Mouse (Mus musculus) C2C12 (cell line): ENCODE measurements around the gene Mrm1. TPM values are rescaled to one million over a fixed set of nuclear protein-coding genes. Genes with fewer than 3 reads are reported as not detected.

Experiments
- H3K27me3 ChIP-seq: one replicate; pipeline ENCODE4 v1.6.1; 2011; ENCODE audit not compliant: control insufficient read depth, insufficient read depth, insufficient read length
- H3K36me3 ChIP-seq: one replicate; pipeline ENCODE4 v1.6.1; 2011; ENCODE audit not compliant: control insufficient read depth, insufficient read depth
- H3K4me3 ChIP-seq: one replicate; pipeline ENCODE4 v1.5.1; 2011; ENCODE audit warnings: mild to moderate bottlenecking, control low read depth; ENCODE audit not compliant: poor library complexity, insufficient read depth, severe bottlenecking
- H3K79me2 ChIP-seq: one replicate; pipeline ENCODE4 v1.6.1; 2011; ENCODE audit not compliant: control insufficient read depth, insufficient read depth
- H3K79me3 ChIP-seq: one replicate; pipeline ENCODE4 v1.6.1; 2011; ENCODE audit warnings: low read depth, control low read depth
- H3ac ChIP-seq: one replicate; pipeline ENCODE3; 2011; ENCODE audit warnings: low read depth; ENCODE audit not compliant: control insufficient read depth, insufficient read length
- CEBPB ChIP-seq: IDR thresholded peaks from one replicate; pipeline ENCODE4 v1.6.1; 2011; ENCODE audit warnings: low read depth, mild to moderate bottlenecking, control low read depth, moderate library complexity
- CTCF ChIP-seq: IDR thresholded peaks from one replicate; pipeline ENCODE4 v1.5.1; 2011; ENCODE audit not compliant: control insufficient read depth, insufficient read depth, insufficient read length
- FOSL1 ChIP-seq: IDR thresholded peaks from one replicate; pipeline ENCODE4 v1.8.0; 2011; ENCODE audit warnings: mild to moderate bottlenecking, low read length; ENCODE audit not compliant: poor library complexity, insufficient read depth, severe bottlenecking
- MAX ChIP-seq: IDR thresholded peaks from one replicate; pipeline ENCODE4 v1.6.1; 2011; ENCODE audit warnings: mild to moderate bottlenecking, control low read depth
- MYOD1 ChIP-seq: IDR thresholded peaks from one replicate; pipeline ENCODE4 v1.6.1; 2011; ENCODE audit warnings: low read depth; ENCODE audit not compliant: control insufficient read depth, insufficient read length
- MYOG ChIP-seq: IDR thresholded peaks from one replicate; pipeline ENCODE4 v1.6.1; 2011; ENCODE audit not compliant: control insufficient read depth, insufficient read length; ENCODE audit errors: extremely low read depth
- USF1 ChIP-seq: IDR thresholded peaks from one replicate; pipeline ENCODE4 v1.6.1; 2011; ENCODE audit warnings: low read depth, mild to moderate bottlenecking, control low read depth, moderate library complexity
- polyA plus RNA-seq: library from polyadenylated mRNA; unstranded; fragments of >200 nt; fragmentation: generic; extraction: Trizol; gene quantifications from one replicate; pipeline ENCODE4 v1.2.1, GENCODE M21; 2012; ENCODE audit warnings: missing spikeins

Gene Mrm1
- polyA plus RNA-seq, 1 experiment = 23.6 TPM

DNA sequence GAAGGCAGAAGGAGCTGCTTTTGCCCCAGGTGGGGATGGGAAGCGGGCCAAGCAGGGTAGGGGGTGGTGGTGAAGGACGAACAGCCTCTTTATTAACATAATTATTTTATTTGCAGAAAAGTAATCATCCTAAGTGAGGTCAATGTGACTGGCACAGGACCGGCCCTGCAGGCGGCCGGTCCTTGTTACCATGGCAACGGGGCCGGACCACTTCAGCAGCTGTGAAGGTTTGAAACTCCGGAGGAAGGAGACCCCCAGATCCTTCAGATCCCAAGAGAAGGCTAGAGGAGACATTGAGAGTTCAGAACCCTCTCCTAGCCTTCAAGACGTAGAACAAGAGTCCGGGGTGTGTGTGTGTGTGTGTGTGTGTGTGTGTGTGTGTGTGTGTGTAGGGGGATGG lies 22.3 kb downstream of the Mrm1 start:
- no peaks in the 10 kb centered on the region for H3K79me2 ChIP-seq
- no peak for TF ChIP-seq USF1
- TF ChIP-seq MAX = no peak
- TF ChIP-seq FOSL1 = no peak
- TF ChIP-seq MYOD1 = no peak
- no peak for TF ChIP-seq CTCF
- no peak for TF ChIP-seq MYOG
- TF ChIP-seq CEBPB = no peak
- H3ac ChIP-seq = no peak overlapping the region
- H3K36me3 ChIP-seq = no peaks in the 10 kb centered on the region
- no peaks in the 10 kb centered on the region for H3K79me3 ChIP-seq
- H3K4me3 ChIP-seq = no peak overlapping the region
- H3K27me3 ChIP-seq = peaks cover 9% of the 10 kb centered on the region

DNA sequence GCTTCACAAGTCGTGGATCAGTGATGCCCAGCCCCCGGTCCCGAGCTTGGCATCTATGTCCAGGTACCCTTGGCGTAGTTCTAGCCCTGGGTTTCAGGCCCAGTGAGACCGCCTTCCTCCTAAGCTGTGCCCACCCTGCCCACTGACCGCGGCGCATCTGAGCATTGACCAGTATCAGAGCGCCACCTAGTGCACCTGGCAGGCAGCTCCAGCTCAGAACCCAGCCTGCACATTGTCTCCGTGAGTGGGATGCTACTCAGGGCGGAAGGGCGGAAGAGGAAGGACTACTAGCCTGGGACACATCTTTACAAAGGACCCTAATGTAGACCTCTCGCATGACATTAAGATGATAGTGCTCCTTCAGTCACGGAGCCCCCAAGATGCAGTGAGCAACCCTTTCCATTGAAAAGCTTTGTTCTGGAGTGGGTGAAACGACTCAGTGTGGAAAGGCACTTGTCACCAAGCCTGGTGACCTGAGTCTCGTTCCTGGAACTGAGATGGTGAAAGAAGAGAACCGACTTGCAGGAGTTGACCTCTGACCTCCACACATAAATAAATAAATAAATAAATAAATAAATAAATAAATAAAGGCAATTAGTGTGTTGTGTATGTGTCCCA lies 24.7 kb downstream of the Mrm1 start:
- no peaks in the 10 kb centered on the region for H3K79me2 ChIP-seq
- H3K36me3 ChIP-seq = no peaks in the 10 kb centered on the region
- peak; percentile 95 for TF ChIP-seq CTCF
- TF ChIP-seq MYOG = no peak
- H3K4me3 ChIP-seq = no peak overlapping the region
- H3K79me3 ChIP-seq = no peaks in the 10 kb centered on the region
- H3ac ChIP-seq = no peak overlapping the region
- H3K27me3 ChIP-seq = peaks cover 4% of the 10 kb centered on the region

DNA sequence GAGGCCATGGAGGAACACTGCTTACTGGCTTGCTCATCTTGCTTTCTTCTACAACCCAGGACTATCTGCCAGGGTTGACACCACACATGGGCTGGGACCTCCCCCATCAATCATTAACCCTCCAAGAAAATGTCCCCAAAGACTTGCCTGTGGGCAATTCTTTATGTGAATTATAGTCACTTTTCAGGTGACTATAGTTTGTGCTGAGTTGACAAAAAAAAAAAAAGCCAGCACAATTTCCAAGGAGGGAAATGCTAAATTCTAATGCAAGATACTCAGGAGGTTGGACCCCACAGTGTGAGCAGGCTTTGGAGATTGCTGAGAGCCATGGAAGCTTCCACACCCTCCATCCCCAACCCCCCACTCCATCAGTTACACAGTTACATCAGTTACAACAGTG lies 25.8 kb downstream of the Mrm1 start:
- H3K79me3 ChIP-seq = no peaks in the 10 kb centered on the region
- no peak overlapping the region for H3K4me3 ChIP-seq
- H3K27me3 ChIP-seq = peaks cover 4% of the 10 kb centered on the region
- H3ac ChIP-seq = no peak overlapping the region
- H3K79me2 ChIP-seq = no peaks in the 10 kb centered on the region
- TF ChIP-seq USF1 = no peak
- TF ChIP-seq FOSL1 = no peak
- no peak for TF ChIP-seq CEBPB
- TF ChIP-seq MYOD1 = no peak
- no peak for TF ChIP-seq MYOG
- TF ChIP-seq MAX = no peak
- TF ChIP-seq CTCF = no peak
- no peaks in the 10 kb centered on the region for H3K36me3 ChIP-seq

DNA sequence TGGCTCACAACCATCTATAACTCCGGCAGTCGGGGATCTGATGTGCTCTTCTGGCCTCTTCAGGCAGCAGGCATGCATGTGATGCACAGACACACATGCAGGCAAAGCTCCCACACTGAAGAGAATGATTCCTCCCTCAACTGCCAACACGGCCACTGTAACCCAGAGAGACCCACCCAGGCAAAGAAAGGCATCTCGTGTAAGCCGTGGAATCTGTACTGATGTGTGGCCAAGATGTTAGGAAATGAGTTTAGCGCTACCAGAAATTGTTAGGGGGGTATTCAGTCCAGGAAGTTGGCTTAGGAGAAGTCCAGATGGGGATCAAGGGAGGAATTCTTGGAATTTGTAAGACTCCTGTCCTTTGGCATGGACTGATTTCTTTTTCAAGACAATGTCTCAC lies 28.9 kb downstream of the Mrm1 start:
- no peak overlapping the region for H3K4me3 ChIP-seq

DNA sequence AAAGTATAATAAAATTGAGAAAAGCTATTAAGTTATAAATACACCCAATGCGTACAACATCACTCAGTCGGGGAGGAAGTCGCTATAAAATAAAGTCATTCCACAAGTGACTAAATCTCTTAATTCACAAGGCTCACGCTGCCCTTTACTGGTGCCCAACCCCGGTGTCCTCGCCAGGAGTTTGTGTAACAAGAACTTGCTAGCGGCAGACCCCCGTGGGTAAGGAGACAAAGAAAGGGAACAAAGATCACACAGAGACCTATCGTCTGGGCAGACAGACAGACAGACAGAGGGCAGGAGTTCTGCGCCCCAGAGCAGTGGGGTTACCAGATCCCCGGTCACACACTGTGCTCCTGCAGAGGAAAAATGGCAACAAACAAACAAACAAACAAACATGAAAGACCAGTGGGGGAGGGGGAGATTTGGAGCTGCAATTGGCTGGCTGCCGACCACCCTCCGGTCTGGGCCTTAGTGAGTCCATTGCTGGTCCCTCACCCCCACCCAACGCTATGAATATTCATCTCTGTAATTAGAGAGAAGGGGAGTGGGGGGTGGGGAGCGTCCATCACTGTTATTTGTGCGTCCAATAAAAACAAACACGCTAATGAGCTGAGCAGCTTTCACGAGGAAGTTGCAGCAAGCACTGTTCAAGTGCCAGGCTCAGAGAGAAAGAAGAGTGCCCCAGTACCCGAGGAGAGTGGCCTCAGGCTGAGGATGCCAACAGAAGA lies 39.0 kb downstream of the Mrm1 start:
- Histone ChIP-seq H3K4me3 (no peak overlapping the region), H3K27me3 (peaks cover 72% of the 10 kb centered on the region), H3K79me3 (no peaks in the 10 kb centered on the region)

More for the DNA sequence above, 28.9 kb downstream of the Mrm1 start:
- Histone ChIP-seq H3K27me3 (peaks cover 4% of the 10 kb centered on the region), H3ac (no peak overlapping the region), H3K36me3 (no peaks in the 10 kb centered on the region), H3K79me2 (no peaks in the 10 kb centered on the region), H3K79me3 (no peaks in the 10 kb centered on the region)
- TF ChIP-seq CTCF = no peak
- TF ChIP-seq MAX = no peak
- TF ChIP-seq MYOG = no peak
- TF ChIP-seq FOSL1 = no peak
- no peak for TF ChIP-seq CEBPB
- no peak for TF ChIP-seq USF1
- TF ChIP-seq MYOD1 = no peak

DNA sequence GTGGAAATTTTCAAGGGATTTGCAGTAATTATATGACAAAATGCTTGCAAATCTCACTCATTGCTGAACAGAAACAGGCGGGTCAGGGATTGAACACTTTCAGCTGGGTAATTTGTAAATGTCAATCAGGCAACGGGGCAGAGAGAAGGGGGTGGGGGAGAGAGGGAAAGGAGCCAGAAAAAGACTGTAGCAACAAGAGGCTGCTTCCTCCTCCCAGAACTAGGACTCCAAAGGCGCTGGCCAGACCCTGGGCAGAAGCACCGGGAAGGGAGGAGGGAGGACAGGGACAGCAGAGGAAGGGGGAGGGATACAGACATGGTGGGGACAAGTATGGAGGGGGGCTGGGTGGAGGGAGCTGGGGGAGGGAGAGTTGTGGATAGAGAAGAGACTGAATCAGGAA lies 43.8 kb downstream of the Mrm1 start:
- no peak overlapping the region for H3ac ChIP-seq
- H3K79me2 ChIP-seq = no peaks in the 10 kb centered on the region
- no peaks in the 10 kb centered on the region for H3K36me3 ChIP-seq
- peaks cover 82% of the 10 kb centered on the region for H3K27me3 ChIP-seq
- no peaks in the 10 kb centered on the region for H3K79me3 ChIP-seq
- H3K4me3 ChIP-seq = no peak overlapping the region
- TF ChIP-seq MYOG (no peak), CEBPB (no peak), MAX (no peak), FOSL1 (no peak), USF1 (no peak), MYOD1 (no peak), CTCF (no peak)

More for the DNA sequence above, 39.0 kb downstream of the Mrm1 start:
- Histone ChIP-seq H3ac (no peak overlapping the region), H3K79me2 (no peaks in the 10 kb centered on the region), H3K36me3 (no peaks in the 10 kb centered on the region)
- no peak for TF ChIP-seq CTCF
- TF ChIP-seq MYOD1 = no peak
- no peak for TF ChIP-seq FOSL1
- no peak for TF ChIP-seq MYOG
- no peak for TF ChIP-seq MAX
- no peak for TF ChIP-seq USF1
- TF ChIP-seq CEBPB = no peak
